Mouse (Mus musculus): ENCODE results near the gene Foxn1. TPM values are rescaled to one million over a fixed set of nuclear protein-coding genes. Genes with fewer than 3 reads are reported as not detected.
A peak's percentile ranks its signal among the peaks of the same experiment; 100 is the strongest.

Gene Foxn1
- not detected in 2 replicates for polyA plus RNA-seq (2011; ENCODE audit: insufficient read depth, insufficient read length, low replicate concordance, missing spikeins)

DNA sequence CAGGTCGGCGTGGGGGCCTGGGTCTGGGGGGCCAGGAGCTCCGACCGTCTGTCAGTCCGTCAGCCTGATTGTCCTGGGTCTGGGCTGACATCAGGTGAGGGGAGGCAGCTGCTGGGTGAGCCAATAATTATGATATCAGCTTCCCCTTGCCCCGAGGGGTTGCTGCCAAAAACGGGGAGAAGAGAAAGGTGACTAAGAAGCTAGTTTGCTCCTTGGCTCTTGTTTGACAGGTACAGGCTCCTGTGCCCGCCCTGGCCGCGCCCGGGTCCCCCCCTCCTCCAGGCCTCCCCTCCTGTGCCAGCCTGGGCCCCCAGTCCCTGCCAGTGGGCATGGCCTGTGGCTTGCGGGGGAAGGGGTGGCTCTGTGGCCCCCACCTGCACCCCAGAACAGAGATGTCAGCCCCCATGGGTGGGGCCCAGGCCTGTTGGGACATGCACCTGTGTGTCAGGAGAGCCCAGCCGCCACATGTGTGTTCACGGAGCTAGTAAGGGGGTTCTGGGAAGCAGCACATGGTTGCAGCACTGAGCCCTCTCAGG lies at the start of gene Foxn1:
Foxn1 (minus strand) TSS at position 51 of the 536 bp plus-strand sequence.
- Histone ChIP-seq H3K27ac (ENCODE audit: control insufficient read depth, insufficient read depth, low read depth, low read length, poor library complexity) (no peak within 1 kb of the TSS; the same call in 1 of the 2 replicates), H3K4me1 (ENCODE audit: control insufficient read depth, insufficient read depth, low read length) (no peaks in the 10 kb centered on the region), H3K4me3 (replicated peaks; ENCODE audit: control insufficient read depth, low read depth, low read length) (no peak within 1 kb of the TSS)
- WGBS, result 75% methylated on average over 14 of the region's 14 CpGs
- TF ChIP-seq POLR2A (IDR thresholded peaks at IDR 0.05; ENCODE audit: borderline replicate concordance, control insufficient read depth, low read depth, low read length) (no peak), CTCF (IDR thresholded peaks at IDR 0.05; ENCODE audit: control insufficient read depth, insufficient read depth, low read length) (no peak)

DNA sequence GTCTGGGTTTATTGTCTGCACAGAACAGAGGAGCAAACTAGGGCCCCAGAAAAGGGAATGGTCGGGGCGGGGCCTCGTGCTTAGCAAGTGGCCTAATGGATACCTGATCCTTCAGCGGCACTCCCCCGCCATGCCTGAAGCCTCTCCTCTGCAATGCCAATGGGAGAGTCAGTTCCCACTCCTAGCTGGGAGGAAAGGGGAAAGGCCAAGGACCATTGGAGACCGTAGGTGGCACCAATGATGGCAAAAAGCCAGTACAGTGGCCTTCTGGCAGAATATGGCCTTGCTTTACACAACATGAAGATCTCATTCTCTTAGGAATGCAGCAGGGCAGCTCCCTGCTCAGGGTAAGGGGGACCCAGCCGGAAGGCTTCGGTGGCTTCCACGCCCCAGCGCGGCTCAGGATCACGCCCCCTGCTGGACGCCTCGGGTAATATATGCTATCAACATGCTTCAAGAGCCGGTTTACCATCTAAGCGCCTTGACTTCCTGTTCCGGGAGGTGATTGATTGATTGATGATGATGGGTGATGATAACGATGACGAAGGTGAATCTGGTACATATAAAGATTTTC lies 49.5 kb upstream of the Foxn1 start:
- Histone ChIP-seq H3K4me3 (replicated peaks; ENCODE audit: control insufficient read depth, low read depth, low read length) (no peak overlapping the region), H3K27ac (ENCODE audit: control insufficient read depth, insufficient read depth, low read depth, low read length, poor library complexity) (no peak overlapping the region), H3K4me1 (ENCODE audit: control insufficient read depth, insufficient read depth, low read length) (no peaks in the 10 kb centered on the region)
- TF ChIP-seq POLR2A (IDR thresholded peaks at IDR 0.05; ENCODE audit: borderline replicate concordance, control insufficient read depth, low read depth, low read length) (no peak), CTCF (IDR thresholded peaks at IDR 0.05; ENCODE audit: control insufficient read depth, insufficient read depth, low read length) (peak; percentile 61; the same call in 1 of the 2 replicates)
- WGBS, result 18% methylated on average over 19 of the region's 19 CpGs

DNA sequence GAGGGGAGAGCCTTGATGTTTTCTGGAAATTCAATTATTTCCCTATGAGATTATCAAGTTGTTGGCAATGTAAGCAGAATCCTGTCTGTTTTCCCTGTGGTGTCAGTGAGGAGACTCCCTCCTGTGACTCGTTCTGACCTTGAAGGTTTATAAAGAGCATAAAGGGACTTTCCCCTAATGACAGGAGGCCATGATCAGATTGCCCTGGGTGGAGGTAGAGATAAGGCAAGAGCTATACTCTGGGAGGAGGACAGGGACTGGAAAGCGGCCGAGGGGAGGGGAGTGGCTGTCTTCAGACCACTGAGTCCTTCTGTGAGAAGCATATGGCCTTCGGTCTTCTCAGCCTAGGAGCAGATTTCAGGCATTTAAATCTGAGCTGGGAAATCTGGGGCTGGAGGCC lies 47.7 kb upstream of the Foxn1 start:
- no peak overlapping the region for H3K27ac ChIP-seq (ENCODE audit: control insufficient read depth, insufficient read depth, low read depth, low read length, poor library complexity)
- no peaks in the 10 kb centered on the region for H3K4me1 ChIP-seq (ENCODE audit: control insufficient read depth, insufficient read depth, low read length)
- 66% methylated on average over 4 of the region's 4 CpGs for WGBS
- TF ChIP-seq CTCF (IDR thresholded peaks at IDR 0.05; ENCODE audit: control insufficient read depth, insufficient read depth, low read length) (no peak), POLR2A (IDR thresholded peaks at IDR 0.05; ENCODE audit: borderline replicate concordance, control insufficient read depth, low read depth, low read length) (no peak)
- no peak overlapping the region for H3K4me3 ChIP-seq (replicated peaks; ENCODE audit: control insufficient read depth, low read depth, low read length)

- WGBS, result 78% methylated on average over 10 of the region's 10 CpGs
- H3K27ac ChIP-seq (ENCODE audit: control insufficient read depth, insufficient read depth, low read depth, low read length, poor library complexity), result no peak overlapping the region
- no peak overlapping the region for H3K4me3 ChIP-seq (replicated peaks; ENCODE audit: control insufficient read depth, low read depth, low read length)
- H3K4me1 ChIP-seq (ENCODE audit: control insufficient read depth, insufficient read depth, low read length), result no peaks in the 10 kb centered on the region
- no peak for TF ChIP-seq CTCF (IDR thresholded peaks at IDR 0.05; ENCODE audit: control insufficient read depth, insufficient read depth, low read length)
- TF ChIP-seq POLR2A (IDR thresholded peaks at IDR 0.05; ENCODE audit: borderline replicate concordance, control insufficient read depth, low read depth, low read length), result no peak
These were observed 44.8 kb upstream of the Foxn1 start for GRCm38 (mm10) chr11:78431176-78431575.

GRCm38 (mm10) chr11:78430195-78430878 lies 44.0 kb upstream of the Foxn1 start:
- TF ChIP-seq CTCF (IDR thresholded peaks at IDR 0.05; ENCODE audit: control insufficient read depth, insufficient read depth, low read length) (no peak), POLR2A (IDR thresholded peaks at IDR 0.05; ENCODE audit: borderline replicate concordance, control insufficient read depth, low read depth, low read length) (no peak)

DNA sequence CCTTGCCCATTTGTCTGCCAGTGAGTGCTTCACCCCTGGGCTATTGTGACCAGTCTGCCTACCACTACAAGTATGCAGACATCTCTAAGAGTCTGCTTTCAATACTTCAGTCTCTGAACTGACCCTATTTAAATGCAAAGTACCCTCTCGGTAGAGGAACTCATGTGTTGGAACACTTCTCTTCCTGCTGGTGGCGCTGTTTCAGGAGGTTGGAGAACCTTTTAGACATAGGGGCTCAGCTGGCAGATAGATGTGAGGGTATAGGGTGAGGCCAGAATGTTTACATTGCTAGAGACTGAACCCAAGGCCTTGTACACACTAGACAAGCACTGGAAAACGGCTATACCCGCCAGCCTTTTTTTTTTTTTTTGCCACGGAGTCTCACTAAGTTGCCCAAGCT lies 42.0 kb upstream of the Foxn1 start:
- WGBS, result 79% methylated on average over 5 of the region's 5 CpGs
- Histone ChIP-seq H3K4me3 (replicated peaks; ENCODE audit: control insufficient read depth, low read depth, low read length) (no peak overlapping the region), H3K27ac (ENCODE audit: control insufficient read depth, insufficient read depth, low read depth, low read length, poor library complexity) (no peak overlapping the region), H3K4me1 (ENCODE audit: control insufficient read depth, insufficient read depth, low read length) (no peaks in the 10 kb centered on the region)
- no peak for TF ChIP-seq CTCF (IDR thresholded peaks at IDR 0.05; ENCODE audit: control insufficient read depth, insufficient read depth, low read length)
- no peak for TF ChIP-seq POLR2A (IDR thresholded peaks at IDR 0.05; ENCODE audit: borderline replicate concordance, control insufficient read depth, low read depth, low read length)

More at GRCm38 (mm10) chr11:78430195-78430878, 44.0 kb upstream of the Foxn1 start:
- Histone ChIP-seq H3K4me3 (replicated peaks; ENCODE audit: control insufficient read depth, low read depth, low read length) (no peak overlapping the region), H3K4me1 (ENCODE audit: control insufficient read depth, insufficient read depth, low read length) (no peaks in the 10 kb centered on the region), H3K27ac (ENCODE audit: control insufficient read depth, insufficient read depth, low read depth, low read length, poor library complexity) (no peak overlapping the region)
- WGBS, result 59% methylated on average over 11 of the region's 11 CpGs

DNA sequence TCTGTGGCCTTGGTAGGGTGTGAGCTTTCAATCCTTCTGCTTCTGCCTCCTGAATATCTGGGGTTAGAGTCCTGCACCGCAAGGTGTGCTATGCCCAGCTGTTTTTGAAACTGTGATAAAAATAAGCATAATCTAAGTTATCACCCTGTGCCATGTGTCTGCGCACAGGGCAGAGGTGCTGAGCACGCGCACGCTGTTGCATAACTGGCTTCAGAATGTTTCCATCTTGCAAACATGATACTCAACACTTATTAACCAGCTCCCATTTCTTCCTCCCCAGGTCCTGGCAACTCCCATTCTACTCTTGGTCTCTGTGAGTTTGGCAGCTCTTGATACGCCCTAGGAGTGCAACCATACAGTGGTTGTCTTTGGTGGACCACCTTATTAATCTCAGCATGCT lies 41.3 kb upstream of the Foxn1 start:
- TF ChIP-seq POLR2A (IDR thresholded peaks at IDR 0.05; ENCODE audit: borderline replicate concordance, control insufficient read depth, low read depth, low read length), result no peak
- TF ChIP-seq CTCF (IDR thresholded peaks at IDR 0.05; ENCODE audit: control insufficient read depth, insufficient read depth, low read length), result no peak
- 81% methylated on average over 6 of the region's 6 CpGs for WGBS
- Histone ChIP-seq H3K4me3 (replicated peaks; ENCODE audit: control insufficient read depth, low read depth, low read length) (no peak overlapping the region), H3K4me1 (ENCODE audit: control insufficient read depth, insufficient read depth, low read length) (no peaks in the 10 kb centered on the region), H3K27ac (ENCODE audit: control insufficient read depth, insufficient read depth, low read depth, low read length, poor library complexity) (no peak overlapping the region)

DNA sequence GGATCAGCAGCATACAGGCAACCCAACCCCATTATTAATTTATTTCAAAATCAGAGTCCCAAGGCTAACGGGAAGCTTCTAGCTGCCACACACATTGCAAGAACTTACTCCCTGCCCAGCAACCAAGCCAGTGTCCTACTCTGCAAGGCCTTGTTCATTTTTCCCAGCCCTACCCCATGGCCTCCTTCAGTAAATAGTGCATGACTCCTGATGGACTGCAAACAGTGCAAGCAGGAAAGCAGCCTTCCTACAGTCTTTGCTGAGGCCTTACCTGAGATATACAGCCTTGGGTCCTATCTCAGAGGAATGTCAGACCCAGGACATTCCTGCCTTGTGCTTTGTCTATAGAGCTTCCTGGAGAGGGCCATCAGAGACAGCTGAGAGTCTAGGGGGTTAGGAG lies 39.2 kb upstream of the Foxn1 start:
- WGBS, result 75% methylated on average over 1 of the region's 1 CpGs
- Histone ChIP-seq H3K4me3 (replicated peaks; ENCODE audit: control insufficient read depth, low read depth, low read length) (no peak overlapping the region), H3K4me1 (ENCODE audit: control insufficient read depth, insufficient read depth, low read length) (no peaks in the 10 kb centered on the region; the same call in 1 of the 2 replicates), H3K27ac (ENCODE audit: control insufficient read depth, insufficient read depth, low read depth, low read length, poor library complexity) (no peak overlapping the region)
- TF ChIP-seq POLR2A (IDR thresholded peaks at IDR 0.05; ENCODE audit: borderline replicate concordance, control insufficient read depth, low read depth, low read length), result no peak
- no peak for TF ChIP-seq CTCF (IDR thresholded peaks at IDR 0.05; ENCODE audit: control insufficient read depth, insufficient read depth, low read length)

All from bone marrow, adult 2 months (tissue).